Mouse (Mus musculus) erythroblast, embryonic 14.5 days (primary cell): Measurements from ENCODE around the gene Rpl38.

ENCODE experiments used
- GATA1 ChIP-seq: IDR thresholded peaks from 2 replicates; pipeline ENCODE4 v1.6.1; 2012; ENCODE audit warnings: low read length, inconsistent platforms, mixed read lengths
- TAL1 ChIP-seq: IDR thresholded peaks from 3 replicates; pipeline ENCODE4 v1.6.1; 2012; ENCODE audit warnings: low read length, inconsistent platforms, mixed read lengths

DNA sequence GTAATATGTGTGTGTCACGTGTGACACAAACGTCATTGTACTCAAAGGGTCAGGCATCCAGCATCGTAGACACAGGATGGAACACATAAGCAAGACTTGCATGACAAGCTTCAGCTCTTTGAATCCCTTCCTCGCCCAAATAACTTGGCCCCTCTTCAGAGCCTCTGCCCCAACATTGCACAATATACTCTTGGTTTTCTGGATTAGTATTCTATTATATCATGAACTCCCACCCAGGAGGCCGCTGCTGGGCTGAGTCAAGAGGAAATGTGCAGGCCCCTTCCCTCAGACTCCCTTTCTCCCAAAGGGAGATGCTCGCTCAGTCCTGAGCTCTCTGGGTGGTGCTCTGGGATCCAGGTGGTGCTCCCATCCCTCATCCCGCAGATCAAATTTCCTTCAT, 30.2 kb downstream of the Rpl38 start:
- TF ChIP-seq GATA1 (no peak), TAL1 (no peak)
